Mouse (Mus musculus) testis, adult 2 months (tissue): Measurements from ENCODE around the gene Spsb1. TPM values are rescaled to one million over a fixed set of nuclear protein-coding genes. Genes with fewer than 3 reads are reported as not detected.

Experiments used
- H3K27ac ChIP-seq: fragments of 200-500 bp; 2 replicates; pipeline ENCODE4 v1.5.1; 2012; ENCODE audit warnings: low read depth, low read length; ENCODE audit not compliant: control insufficient read depth, insufficient read depth
- H3K27me3 ChIP-seq: fragments of 200-500 bp; 2 replicates; pipeline ENCODE4 v1.6.1; 2012; ENCODE audit warnings: mild to moderate bottlenecking, low read length, moderate library complexity; ENCODE audit not compliant: control insufficient read depth, insufficient read depth
- H3K36me3 ChIP-seq: fragments of 200-500 bp; 2 replicates; pipeline ENCODE4 v1.6.1; 2012; ENCODE audit warnings: mild to moderate bottlenecking, low read length; ENCODE audit not compliant: control insufficient read depth, insufficient read depth
- H3K4me1 ChIP-seq: fragments of 200-500 bp; 2 replicates; pipeline ENCODE4 v1.6.1; 2012; ENCODE audit warnings: low read length; ENCODE audit not compliant: control insufficient read depth, insufficient read depth
- H3K4me3 ChIP-seq: fragments of 200-500 bp; 2 replicates; pipeline ENCODE4 v1.5.1; 2012; ENCODE audit warnings: low read depth, mild to moderate bottlenecking, low read length, moderate library complexity, mixed read lengths; ENCODE audit not compliant: control insufficient read depth
- CTCF ChIP-seq: fragments of 200-500 bp; IDR thresholded peaks from 2 replicates; pipeline ENCODE4 v1.5.1; 2012; ENCODE audit warnings: low read depth, mild to moderate bottlenecking, inconsistent platforms, low read length, moderate library complexity; ENCODE audit not compliant: control insufficient read depth, insufficient read depth, insufficient replicate concordance
- POLR2A ChIP-seq: fragments of 200-500 bp; IDR thresholded peaks from 2 replicates; pipeline ENCODE4 v1.6.1; 2012; ENCODE audit warnings: low read depth, mild to moderate bottlenecking, inconsistent platforms, low read length, moderate library complexity; ENCODE audit not compliant: control insufficient read depth
- polyA plus RNA-seq: library from polyadenylated mRNA; depleted of rRNA; stranded (reverse); fragments of >200 nt; gene quantifications from 2 replicates; pipeline ENCODE4 v1.2.3, GENCODE M21; 2012

Spsb1 gene
- polyA plus RNA-seq, 1 experiment, result 71.5 TPM

- no peak overlapping the region for H3K4me3 ChIP-seq
- H3K36me3 ChIP-seq, result no peaks in the 10 kb centered on the region
- peaks cover 6% of the 10 kb centered on the region for H3K4me1 ChIP-seq
- no peak overlapping the region for H3K27ac ChIP-seq
- no peaks in the 10 kb centered on the region for H3K27me3 ChIP-seq
- TF ChIP-seq CTCF, result no peak
- no peak for TF ChIP-seq POLR2A
These were observed 5.2 kb downstream of the Spsb1 start for GRCm38 (mm10) chr4:149949691-149950090.

- TF ChIP-seq POLR2A, result no peak
- TF ChIP-seq CTCF, result no peak
- H3K27me3 ChIP-seq, result no peaks in the 10 kb centered on the region
- H3K4me1 ChIP-seq, result peaks cover under 1% of the 10 kb centered on the region; the same call in 1 of the 2 replicates
- no peak overlapping the region for H3K27ac ChIP-seq
- no peak overlapping the region for H3K4me3 ChIP-seq
- no peaks in the 10 kb centered on the region for H3K36me3 ChIP-seq
These were observed 6.7 kb downstream of the Spsb1 start for GRCm38 (mm10) chr4:149948119-149948518.

- H3K4me3 ChIP-seq, result no peak overlapping the region
- TF ChIP-seq POLR2A, result no peak
- no peak for TF ChIP-seq CTCF
- no peaks in the 10 kb centered on the region for H3K36me3 ChIP-seq
- H3K27ac ChIP-seq, result no peak overlapping the region
- H3K4me1 ChIP-seq, result peaks cover 5% of the 10 kb centered on the region; the same call in 1 of the 2 replicates
- no peaks in the 10 kb centered on the region for H3K27me3 ChIP-seq
These were observed 7.4 kb downstream of the Spsb1 start for GRCm38 (mm10) chr4:149947396-149947795.

- H3K27ac ChIP-seq, result no peak overlapping the region
These were observed 9.6 kb downstream of the Spsb1 start for GRCm38 (mm10) chr4:149945194-149945593.

GRCm38 (mm10) chr4:149944214-149944613 lies 10.6 kb downstream of the Spsb1 start:
- peaks cover 5% of the 10 kb centered on the region; the same call in 1 of the 2 replicates for H3K4me1 ChIP-seq
- H3K27me3 ChIP-seq, result no peaks in the 10 kb centered on the region
- no peaks in the 10 kb centered on the region for H3K36me3 ChIP-seq
- no peak overlapping the region for H3K27ac ChIP-seq
- no peak overlapping the region for H3K4me3 ChIP-seq
- TF ChIP-seq POLR2A (no peak), CTCF (no peak)

More at GRCm38 (mm10) chr4:149945194-149945593, 9.6 kb downstream of the Spsb1 start:
- TF ChIP-seq POLR2A, result no peak
- TF ChIP-seq CTCF, result no peak
- H3K36me3 ChIP-seq, result no peaks in the 10 kb centered on the region
- H3K4me1 ChIP-seq, result peaks cover 5% of the 10 kb centered on the region; the same call in 1 of the 2 replicates
- no peak overlapping the region for H3K4me3 ChIP-seq
- H3K27me3 ChIP-seq, result no peaks in the 10 kb centered on the region

GRCm38 (mm10) chr4:149942831-149943741 lies 11.8 kb downstream of the Spsb1 start:
- no peaks in the 10 kb centered on the region for H3K27me3 ChIP-seq
- TF ChIP-seq POLR2A (no peak), CTCF (no peak)
- peaks cover 5% of the 10 kb centered on the region; the same call in 1 of the 2 replicates for H3K4me1 ChIP-seq
- no peak overlapping the region for H3K27ac ChIP-seq
- H3K4me3 ChIP-seq, result no peak overlapping the region
- H3K36me3 ChIP-seq, result no peaks in the 10 kb centered on the region

GRCm38 (mm10) chr4:149941067-149941755 lies 13.6 kb downstream of the Spsb1 start:
- TF ChIP-seq CTCF, result no peak
- TF ChIP-seq POLR2A, result no peak
- peaks cover 5% of the 10 kb centered on the region; the same call in 1 of the 2 replicates for H3K4me1 ChIP-seq

More at GRCm38 (mm10) chr4:149941067-149941755, 13.6 kb downstream of the Spsb1 start:
- Histone ChIP-seq H3K27me3 (no peaks in the 10 kb centered on the region), H3K36me3 (no peaks in the 10 kb centered on the region), H3K4me3 (no peak overlapping the region), H3K27ac (no peak overlapping the region)
